Mouse (Mus musculus) CD8-positive naive resting alpha-beta T cell, adult 2 months (primary cell): ENCODE data around the gene Rexo4.

ENCODE experiments used
- DNase-seq, 2 experiments: peaks; one replicate each; pipeline ENCODE4 v3.0.0; 2022; ENCODE audit warnings: low read depth in 2 of 2, low spot score in 2 of 2

Gene Rexo4

DNA sequence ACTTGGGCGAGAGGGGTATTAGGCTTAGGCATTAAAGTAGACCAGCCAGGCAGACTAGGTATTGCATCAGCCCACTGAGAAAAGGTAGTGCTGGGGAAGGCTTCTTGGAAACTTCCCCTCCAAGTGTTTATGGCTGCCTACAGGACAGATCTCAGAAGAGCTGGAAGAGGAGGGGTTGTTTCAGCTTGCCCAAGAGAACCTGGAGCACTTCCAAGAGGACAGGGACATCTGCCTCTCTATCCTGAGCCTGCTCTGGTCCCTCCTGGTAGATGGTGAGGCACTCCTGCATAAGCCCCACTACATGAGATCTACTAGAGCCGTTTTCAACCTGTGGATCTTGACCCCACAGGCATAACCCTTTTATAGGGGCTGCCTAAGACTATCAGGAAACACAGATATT is 13.8 kb downstream of the Rexo4 start:
- DNase-seq = no peak

GRCm38 (mm10) chr2:26943253-26943652 is 20.9 kb downstream of the Rexo4 start:
- no peak for DNase-seq

DNA sequence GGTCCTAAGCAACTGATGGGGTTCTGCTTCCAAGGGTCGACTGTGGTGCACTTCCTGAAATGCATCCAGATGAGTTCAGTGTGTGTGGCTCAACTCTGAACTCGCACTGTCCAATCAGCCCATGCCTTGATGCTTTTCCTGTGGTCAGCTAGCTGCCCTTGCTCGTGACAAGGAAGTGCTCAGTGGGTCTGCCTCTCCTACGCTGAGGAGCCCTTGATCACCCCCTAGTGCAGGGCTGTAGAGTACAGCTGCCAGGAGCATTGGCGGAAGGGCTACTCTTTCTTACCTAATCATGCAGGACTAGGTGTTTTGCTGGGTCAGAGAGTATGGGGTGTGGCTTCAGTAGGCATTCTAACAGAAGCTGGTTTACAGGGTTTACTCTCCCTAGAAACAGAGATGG is 22.6 kb downstream of the Rexo4 start:
- no peak for DNase-seq

DNA sequence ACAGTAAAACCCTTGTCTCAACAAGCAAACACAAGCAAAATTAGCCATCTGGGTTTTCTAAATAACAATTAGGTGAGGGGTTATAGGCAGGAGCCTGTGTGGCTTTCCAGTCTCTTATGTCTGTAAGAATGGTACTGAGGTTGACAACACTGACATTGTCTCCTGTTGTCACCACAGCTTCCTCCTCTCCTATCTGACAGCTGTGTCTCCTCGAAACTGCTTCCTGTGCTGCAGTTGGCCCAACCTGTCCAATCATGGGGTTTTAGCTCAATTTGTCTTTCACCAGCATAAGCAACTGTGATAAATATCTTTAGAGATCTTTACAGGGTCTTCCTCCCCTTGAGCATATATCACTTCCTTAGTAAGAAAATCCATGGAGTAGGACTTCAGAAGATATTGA is 27.8 kb downstream of the Rexo4 start:
- DNase-seq = no peak

GRCm38 (mm10) chr2:26935286-26935685 is 28.9 kb downstream of the Rexo4 start:
- DNase-seq = peak in 1 of 2 experiments; percentile 23

DNA sequence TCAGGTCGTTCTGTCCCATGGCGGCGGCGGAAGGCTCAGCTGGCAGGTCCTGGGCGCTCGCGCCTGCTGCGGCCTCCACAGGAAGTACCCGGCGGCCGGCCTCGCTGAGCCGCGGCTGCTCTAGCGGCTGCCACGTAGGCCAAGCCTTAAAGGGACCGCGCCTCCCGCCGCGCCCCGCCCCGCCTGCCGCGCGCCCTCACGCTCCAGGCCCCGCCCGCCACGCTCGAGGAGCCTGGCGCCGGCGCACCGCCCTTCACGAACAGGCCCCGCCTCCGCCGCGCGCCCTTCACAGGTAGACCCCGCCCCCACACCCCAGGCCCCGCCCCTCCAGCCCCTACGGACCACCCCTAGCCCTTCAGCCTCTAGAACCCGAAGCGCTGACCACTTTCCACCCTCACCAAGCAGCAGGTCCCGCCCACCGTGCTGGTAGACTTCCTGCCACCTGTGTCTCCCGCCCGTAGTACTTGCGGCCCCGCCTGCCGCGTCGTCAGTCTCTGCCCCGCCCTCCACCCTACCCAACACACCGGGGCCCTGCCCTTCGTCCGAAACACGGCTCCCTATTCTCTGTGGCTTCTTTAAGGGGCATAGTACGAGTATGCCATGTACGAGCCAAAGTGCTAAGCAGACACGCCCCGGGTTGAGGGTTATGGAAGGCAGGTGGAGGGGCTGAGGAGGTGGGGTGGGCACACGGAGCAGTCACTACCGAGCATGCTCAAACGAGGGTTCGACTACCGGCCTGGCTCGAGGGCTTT is 30.7 kb downstream of the Rexo4 start, which contains the start of the genes Surf4 and Stkld1:
Gene Surf4 (minus strand): TSS at position 625 of the 752 bp plus-strand sequence.
Gene Stkld1 (plus strand): TSS at position 744 of the 752 bp plus-strand sequence.
- peak; percentile 86 to 88 for DNase-seq

DNA sequence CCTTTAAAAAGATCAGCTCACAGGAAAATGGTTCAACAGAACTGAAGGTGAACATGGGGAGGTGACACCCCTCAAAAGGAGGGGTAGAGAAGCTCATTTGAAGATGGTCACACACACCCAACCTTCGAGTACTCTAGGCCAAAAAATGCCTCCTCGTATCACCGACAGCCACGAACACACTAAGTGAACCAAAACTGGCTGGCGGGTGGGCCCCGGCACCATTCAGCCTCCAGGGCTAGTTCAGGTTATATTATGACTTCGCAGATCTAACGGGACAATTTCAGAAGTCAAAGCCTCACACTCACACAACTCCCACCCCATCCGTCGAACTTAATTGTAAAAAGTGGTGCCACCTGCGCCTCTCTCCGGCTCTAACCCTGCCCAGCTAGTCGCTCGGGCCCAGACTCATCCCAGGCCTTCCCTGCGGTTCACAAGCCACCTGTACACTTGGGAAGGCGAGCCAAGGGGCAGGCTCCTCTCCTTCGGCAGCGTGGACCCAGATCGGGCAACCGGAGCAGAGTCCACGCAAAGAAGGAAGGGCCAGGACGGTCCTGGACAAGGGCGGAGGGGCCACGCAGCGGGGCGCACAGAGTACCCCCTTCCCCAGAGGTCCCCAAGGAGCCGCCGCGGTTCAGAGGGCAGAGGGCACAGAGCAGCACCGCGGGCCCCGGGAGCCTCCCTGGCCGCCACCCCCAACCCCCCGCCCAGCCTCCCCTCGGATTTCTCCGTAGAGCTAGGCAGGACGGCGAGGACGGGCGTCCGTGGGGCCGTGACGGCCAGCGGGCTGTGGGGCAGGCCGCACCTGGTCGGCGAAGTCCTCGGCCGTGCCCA is 31.5 kb downstream of the Rexo4 start:
- DNase-seq = peak; percentile 19 to 24

- peak; percentile 63 to 77 for DNase-seq
Observed at GRCm38 (mm10) chr2:26930390-26930789, 33.8 kb downstream of the Rexo4 start.

DNA sequence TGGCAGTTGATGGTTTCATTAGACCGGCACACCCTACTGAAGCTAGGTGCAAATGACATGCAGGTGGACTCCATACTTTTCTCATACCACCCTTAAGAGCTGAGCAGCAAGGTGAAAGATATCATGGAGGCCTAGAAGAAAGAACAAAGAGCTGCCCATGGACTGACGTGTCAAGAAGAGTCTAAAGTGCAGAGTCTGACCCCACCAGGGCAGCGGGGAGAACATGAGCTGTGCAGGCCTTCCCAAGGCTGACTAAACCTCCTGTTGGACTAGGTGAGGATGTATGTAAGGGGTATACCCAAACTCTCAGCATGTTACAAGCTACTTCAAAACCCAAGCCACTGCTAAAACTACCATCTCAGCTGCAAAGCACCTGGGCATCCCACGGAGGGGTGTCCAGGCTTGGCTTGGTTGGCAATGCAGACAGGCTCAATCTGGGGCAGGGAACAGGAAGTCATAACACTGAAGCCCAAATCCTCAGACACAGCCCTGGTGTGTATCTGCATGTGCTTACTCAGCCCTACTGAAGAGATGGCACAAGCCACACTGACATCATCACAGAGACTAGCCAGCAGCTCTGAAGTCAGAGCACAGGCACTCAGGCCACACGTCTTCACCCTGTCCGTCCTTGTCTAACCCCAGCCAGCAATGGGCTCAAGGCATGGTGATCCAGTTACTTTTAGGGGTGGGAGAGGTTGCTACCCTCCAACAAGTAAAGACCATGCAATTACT is 36.3 kb downstream of the Rexo4 start:
- no peak for DNase-seq

- no peak for DNase-seq
Observed at GRCm38 (mm10) chr2:26921784-26922183, 42.4 kb downstream of the Rexo4 start.

DNA sequence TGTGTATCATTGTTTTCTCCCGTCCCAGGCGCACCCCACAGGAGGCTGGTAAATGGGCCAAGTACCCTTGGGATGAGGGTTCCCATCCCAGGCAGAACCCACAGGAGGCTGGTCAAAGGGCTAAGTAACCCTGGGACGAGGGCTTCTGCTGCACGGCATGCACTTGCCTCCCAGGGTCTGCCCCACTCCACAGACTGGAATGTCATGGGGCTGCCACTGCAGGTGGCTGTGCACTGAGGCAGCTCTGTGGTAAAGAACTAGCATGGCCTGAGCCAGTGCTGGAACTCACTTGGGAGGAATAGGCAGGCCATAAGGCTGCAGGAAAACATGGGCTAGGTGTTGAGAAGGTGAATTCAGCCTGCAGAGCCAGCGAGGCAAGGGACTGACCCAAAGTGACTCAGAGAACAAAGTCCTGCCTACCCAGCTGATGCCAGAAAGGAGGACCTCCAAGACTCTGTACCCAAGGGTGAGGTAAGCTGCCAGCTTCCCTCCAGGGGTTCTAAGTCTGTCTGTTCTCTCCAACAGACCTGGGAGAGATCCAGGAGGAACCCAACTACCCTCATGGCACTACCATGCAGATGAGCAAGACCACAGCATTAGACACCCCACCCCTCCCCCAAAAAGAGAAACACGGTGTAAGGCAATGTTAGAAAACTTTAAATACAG is 43.9 kb downstream of the Rexo4 start:
- no peak for DNase-seq

DNA sequence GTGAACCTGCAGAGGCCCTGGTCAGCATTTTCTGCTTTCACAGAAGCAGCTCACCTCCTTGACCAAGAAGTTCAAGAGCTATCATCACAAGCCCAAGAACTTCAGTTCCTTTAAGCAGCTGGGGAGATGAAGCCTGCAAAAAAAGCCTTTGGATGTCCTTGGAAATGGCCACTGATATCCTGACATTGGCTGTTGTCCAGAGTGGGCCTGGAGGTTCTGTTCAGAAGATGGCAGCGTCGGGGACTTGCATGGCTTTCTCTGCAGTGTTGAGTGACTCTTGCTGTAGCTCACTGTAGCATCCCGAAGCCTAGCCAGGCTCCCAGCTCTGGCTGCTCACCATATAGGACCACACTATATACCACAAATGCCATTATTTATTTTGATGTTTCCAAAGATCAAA is 44.5 kb downstream of the Rexo4 start:
- no peak for DNase-seq

- DNase-seq = no peak
Observed at GRCm38 (mm10) chr2:26916738-26917137, 47.4 kb downstream of the Rexo4 start.

GRCm38 (mm10) chr2:26915927-26916728 is 48.1 kb downstream of the Rexo4 start, which contains the start of the genes Surf2 and Surf1:
Gene Surf2 (plus strand): TSS chr2:26916367.
Gene Surf1 (minus strand): TSS chr2:26916530.
- peak; percentile 71 to 76 for DNase-seq

DNA sequence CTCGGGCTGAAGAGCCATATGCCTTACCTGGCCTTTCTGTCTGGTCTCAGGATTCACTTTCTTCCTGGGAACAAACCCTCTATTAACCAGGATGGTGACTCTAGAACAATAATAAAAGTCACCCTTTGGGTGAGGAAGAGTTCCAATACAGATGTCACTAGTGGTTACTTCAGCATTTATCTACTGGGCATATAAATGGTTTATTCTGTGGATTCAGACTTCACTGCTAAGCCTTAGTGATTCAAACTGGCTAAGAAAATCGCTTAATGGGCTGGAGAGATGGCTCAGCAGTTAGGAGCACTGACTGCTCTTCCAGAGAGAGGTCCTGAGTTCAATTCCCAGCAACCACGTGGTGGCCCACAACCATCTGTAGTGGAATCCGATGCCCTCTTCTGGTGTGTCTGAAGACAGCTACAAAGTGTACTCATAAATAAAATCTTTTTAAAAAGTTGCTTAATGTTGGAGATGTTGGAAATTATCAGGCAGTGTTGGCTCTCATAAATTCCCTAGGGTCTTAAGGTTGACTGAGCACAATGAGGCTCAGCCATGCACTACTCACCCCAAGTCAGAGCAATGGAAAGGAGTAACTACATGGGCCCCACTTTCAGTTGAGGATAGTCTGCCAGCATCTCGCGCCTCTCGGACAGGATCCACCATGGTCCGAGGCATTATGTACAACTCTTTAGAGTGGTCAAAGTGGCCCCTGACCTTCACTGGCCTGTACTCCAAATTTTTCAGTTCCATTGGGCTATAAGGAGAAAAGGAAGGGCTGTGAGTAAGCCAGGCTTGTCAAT is 49.8 kb downstream of the Rexo4 start:
- DNase-seq = no peak

GRCm38 (mm10) chr2:26913416-26914147 is 50.6 kb downstream of the Rexo4 start:
- DNase-seq = no peak

DNA sequence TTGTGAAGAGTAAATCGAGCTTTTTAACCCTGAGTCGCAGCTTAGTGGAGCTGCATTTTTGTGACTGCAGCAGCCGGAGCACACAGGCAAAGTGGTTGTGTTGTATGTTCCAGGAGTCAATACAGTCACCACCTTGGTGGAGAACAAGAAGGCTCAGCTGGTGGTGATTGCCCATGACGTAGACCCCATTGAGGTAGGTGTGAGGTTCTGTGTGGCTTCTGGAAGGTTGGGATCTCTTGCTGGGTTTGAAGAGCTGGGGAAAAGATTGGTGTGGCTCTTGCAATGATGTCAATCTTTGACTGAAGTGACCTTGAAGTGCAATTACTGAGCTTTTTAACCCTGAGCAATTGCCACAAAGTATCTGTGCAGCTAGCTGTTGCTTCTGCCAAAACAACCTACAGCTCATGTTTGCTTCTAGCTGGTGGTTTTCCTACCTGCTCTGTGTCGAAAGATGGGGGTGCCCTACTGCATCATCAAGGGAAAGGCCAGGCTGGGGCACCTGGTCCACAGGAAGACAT is 51.9 kb downstream of the Rexo4 start:
- no peak for DNase-seq
